Mouse (Mus musculus): Measurements from ENCODE around the gene Naaladl2.
"Not testable (repeated sequence)": the region's sequence is repeated elsewhere in the genome, so short reads cannot be mapped to it uniquely, and the experiment has no call there.

Gene Naaladl2

GRCm38 (mm10) chr3:24217476-24217875 is 926.6 kb downstream of the Naaladl2 start:
- DNase-seq: no peak

DNA sequence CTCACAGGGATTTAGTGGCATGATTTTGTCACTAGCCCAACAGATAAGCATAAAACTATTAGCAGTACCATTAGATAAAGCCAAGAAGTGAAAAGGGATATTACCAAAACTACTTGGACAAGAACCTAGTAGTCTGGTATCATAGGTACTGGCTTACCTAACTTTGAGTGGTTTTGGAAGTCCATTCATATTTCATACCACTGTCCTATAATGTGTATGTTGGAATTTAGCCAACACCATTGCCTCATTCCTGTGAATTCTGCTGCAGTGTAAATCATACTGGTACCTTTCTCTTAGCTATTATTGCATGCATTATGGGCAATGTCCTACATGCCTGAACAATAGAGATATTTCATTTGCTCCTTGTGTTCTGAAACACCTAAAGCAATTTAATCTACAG is 977.5 kb downstream of the Naaladl2 start:
- no peak for DNase-seq

GRCm38 (mm10) chr3:24163992-24164391 is 980.1 kb downstream of the Naaladl2 start:
- DNase-seq: peak; percentile 17

- not testable (repeated sequence) for DNase-seq
Observed at GRCm38 (mm10) chr3:24151086-24151815, 992.8 kb downstream of the Naaladl2 start.

- no peak for DNase-seq
Observed at GRCm38 (mm10) chr3:24142808-24143207, 1001.3 kb downstream of the Naaladl2 start.

DNA sequence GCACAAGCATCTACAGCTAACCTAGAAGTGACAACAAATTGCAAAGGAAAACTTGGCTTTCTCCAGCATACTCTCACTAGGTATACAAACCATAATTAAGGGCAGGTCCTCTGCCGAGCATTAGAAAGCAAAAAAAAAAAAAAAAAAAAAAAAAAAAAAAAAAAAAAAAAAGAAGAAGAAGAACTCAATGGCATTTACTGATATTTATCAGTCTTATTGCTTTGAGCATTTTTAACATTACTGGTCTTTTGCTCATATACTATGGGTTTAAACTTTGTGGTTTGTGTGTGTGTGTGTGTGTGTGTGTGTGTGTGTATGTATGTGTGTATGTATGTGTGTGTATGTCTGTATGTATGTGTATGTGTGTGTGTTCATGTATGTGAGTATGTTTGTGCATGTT is 1006.1 kb downstream of the Naaladl2 start:
- DNase-seq: no peak

DNA sequence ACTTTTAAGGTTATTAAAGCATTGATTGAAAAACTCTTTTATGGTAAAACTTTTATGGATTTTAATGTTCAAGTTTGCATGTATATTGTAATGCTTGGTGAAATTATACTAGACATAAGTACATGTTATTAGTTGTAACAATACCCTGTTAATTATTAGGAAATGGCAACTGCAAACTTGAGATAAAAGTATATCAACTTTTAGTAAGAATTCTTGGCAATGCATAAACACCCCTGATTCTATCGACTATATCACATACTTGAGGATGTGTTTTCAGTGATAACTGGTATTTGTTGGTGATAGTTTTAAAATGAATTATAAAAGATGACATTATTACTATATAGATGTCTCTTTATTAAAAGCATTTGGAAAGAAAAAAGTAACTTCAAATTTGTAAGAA is 1017.9 kb downstream of the Naaladl2 start:
- no peak for DNase-seq

DNA sequence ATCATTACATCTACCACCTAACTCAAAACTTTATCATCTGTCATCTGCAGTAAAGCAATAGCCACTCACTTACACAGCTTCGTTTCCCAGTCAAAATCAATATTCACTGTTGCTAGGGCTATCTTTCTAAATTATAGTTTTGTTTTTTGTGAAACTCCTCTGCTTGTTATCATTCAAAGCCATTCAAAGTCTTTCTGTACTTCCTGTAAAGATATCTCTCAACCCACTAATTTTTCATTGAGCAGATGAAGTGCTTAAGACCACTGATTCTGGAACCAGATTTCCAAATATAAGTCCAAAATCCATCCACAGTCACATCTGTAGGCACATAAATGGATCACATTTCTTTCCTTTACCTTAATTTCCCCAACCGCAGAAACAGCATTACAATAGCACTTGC is 1020.0 kb downstream of the Naaladl2 start:
- no peak for DNase-seq

GRCm38 (mm10) chr3:24118136-24118535 is 1025.9 kb downstream of the Naaladl2 start:
- DNase-seq: no peak

GRCm38 (mm10) chr3:24114849-24115248 is 1029.2 kb downstream of the Naaladl2 start:
- DNase-seq: no peak

DNA sequence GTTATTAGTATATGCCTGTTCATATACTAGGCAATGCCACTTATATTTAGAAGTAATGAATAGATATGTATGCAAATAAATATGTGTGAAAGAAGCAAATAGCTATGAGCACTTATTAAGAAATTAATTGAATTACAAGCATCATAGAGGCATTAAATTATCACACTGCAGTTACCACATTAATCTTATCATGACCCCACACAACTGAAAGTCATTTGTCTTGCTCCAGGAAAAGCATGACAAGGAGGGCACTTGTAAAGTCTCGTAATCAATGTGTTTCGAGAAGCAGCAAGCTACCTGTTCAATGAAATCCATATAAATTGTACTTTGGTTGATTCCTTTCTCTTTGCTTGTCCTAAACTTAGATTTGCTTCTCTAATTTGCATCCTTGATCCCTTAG is 1030.7 kb downstream of the Naaladl2 start:
- DNase-seq: no peak

GRCm38 (mm10) chr3:24106391-24106790 is 1037.7 kb downstream of the Naaladl2 start:
- no peak for DNase-seq

DNA sequence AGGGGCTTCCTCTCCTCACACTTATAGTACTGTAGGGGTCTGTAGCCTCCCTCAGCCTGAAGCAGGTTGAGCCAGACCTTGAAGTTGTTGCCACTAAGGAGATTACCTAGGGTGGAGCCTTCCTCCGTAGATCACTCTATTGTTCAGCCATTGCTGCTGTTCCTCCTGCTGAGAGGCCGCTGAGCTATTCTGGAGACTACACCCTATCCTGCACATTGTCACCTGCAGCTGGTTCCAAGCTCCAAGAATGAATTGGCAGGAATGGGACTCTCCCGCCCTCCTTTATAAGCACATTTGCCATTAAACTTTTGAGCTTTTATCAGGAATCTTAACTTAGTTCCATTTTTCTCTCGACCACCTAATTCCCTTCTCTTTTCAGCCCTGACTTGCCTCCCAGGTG is 1064.3 kb downstream of the Naaladl2 start:
- DNase-seq: no peak

DNA sequence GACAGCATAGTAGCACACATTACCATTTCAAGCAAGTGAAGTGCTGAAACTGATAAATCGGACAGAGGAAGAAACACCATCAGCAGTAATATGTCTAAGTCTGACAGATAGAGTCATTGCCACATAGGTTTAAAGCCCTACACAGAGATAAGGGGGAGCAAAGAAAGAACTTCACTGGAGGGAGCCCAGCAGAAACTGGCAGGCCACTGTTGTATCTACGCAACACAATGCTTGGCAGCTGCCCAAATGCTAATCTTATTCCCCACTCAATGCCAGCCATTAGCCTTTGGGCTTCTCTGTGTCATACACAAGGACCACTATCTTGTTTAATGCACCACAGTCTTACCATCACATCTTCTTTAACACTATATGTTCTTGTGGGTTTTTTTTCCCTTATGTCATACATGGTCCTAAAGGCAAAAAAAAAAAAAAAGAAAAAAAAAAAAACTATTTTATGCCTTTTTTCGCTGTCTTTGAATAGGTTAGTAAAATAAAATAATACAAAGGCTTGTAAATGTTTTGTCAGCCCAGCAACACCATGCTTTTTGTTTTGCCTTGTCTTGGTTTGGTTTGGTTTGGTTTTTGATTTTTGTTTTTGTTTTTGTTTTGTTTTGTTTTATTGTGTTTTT is 1072.8 kb downstream of the Naaladl2 start:
- DNase-seq: peak; percentile 62

- DNase-seq: no peak
Observed at GRCm38 (mm10) chr3:24070424-24071168, 1073.5 kb downstream of the Naaladl2 start.

- DNase-seq: no peak
Observed at GRCm38 (mm10) chr3:24048217-24048616, 1095.8 kb downstream of the Naaladl2 start.

- DNase-seq: no peak
Observed at GRCm38 (mm10) chr3:24001741-24002140, 1142.3 kb downstream of the Naaladl2 start.

DNA sequence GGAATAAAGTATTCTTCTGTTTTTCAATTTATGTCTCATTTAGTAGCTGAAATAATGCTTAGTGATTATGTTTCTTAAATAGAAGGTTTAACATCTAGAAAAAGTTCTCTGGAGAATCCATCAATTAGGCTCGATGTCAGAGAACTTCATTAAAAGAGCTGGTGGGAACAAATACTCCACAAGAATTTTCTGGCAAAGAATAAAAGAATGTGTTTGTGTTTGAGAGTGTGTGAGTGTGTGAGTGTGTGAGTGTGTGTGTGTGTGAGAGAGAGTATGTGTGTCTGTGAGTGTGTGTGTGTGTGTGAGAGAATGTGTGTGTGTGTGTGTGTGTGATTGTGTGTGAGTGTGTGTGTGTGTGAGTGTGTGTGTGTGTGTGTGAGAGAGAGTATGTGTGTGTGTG is 1170.3 kb downstream of the Naaladl2 start:
- no peak for DNase-seq

DNA sequence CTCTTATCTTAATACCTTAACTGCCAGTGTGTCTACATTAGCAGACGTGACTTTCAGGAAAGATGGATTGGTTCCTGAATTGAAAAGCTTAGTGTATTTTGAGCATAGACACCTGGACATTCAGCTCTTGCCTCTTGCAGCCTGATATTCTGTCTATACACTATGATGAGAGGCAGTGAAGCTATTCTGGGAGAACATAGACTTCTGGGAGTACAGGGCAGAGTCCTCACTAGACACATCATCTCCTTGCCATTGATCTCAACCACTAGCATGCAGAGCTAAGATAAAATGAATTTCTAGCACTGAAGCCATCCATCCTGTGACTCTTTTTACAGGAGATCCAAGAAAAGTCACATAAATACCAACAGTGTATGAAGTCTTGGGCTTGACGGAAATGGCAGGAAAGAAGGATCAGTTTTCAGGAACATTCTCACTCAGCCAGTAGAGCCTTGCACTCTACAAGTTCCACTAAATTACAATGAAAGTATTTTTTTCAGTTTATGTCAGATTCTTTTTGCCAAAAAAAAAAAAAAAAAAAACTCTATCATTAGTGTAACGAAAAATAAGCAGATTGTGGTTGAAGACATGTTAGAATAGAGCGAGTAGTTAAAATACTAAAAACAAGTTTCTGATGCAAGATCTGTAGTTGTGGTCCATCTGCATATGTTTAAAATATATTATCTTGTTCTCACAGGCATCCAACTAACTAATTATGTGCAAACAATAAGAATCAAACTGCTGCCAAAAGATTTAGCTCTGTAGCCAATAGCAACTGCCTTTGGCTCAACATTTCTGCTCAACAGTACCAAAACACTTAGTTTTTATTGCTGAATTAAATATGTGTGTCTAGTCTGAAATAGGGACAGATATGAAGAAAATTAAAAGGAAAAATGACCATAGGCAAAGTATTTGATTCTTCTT is 1171.1 kb downstream of the Naaladl2 start:
- DNase-seq: no peak

DNA sequence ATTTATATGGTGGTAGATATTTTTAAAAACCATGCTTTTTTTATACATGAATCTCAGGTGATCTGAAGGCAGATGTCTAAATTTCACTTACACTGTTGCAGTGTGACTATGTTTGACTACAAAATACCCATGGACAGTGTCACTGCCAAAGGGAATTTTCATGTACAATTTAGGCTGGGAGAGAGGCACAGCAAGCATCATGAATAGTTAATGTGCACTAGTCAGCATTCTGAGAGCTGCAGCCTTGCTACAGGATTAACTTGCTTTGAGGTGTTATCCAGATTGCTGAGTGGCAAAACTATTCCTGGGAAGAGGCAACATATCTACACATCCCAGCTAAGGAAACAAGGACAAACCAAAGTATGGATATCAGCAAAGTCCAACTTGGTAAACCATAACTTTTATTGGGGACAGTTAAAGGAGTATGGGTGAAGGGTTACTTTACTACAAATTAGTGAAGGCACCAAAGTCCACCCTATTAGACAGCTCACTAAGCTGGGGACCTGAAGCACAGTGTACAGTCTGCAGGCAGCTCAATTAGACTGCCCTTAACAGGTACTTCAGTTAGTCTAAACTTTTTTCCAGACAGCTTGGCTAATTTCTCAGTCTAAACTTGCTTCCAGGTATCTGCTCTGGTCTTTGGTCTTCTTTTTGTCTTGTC is 1181.0 kb downstream of the Naaladl2 start:
- peak; percentile 4 for DNase-seq

DNA sequence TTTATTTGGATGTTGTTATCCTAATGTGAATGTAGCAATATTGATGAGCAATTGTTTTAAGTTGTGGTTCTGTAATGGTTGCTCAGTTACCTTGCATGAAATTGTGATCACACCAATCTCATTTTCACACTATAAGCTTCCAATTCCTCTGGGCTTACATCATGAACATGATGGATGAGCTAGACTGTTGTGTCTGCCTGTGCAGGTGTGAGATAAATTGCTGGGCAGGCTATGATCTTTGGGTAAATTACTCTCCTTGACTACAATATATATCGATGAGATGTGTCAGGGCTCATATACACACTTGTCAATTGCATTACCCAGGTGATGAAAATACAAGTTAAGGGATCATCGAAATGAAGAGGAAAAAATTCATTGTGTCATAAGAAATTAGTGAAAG is 1197.9 kb downstream of the Naaladl2 start:
- DNase-seq: no peak

DNA sequence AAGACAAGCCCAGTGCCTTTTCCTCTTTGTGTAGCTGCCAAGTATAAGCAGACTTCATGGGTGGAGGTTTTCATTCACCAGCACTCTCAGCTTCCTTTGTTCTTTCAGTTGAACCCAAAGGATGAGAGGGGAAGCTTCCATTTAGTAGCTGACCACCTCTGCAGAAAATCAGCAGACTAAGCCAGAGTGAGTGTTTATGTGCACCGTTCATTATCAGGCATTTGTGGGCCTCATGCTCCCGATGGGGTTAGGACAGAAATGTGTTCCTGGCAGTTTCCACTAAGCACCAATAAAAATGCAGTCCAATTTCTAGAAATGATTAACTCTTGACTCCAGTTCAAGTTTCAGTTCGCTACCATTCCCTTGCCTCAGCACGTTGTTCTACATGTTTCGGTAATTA is 1206.8 kb downstream of the Naaladl2 start:
- DNase-seq: peak; percentile 1

All from retina, postnatal 1 day (tissue).